Mouse (Mus musculus): ENCODE data around the gene Cct7. TPM values are rescaled to one million over a fixed set of nuclear protein-coding genes. Genes with fewer than 3 reads are reported as not detected.
"Not testable (repeated sequence)": the region's sequence is repeated elsewhere in the genome, so short reads cannot be mapped to it uniquely, and the experiment has no call there.

Gene Cct7
- polyA plus RNA-seq, 1 experiment from 2014 or later: 559 TPM

- Histone ChIP-seq H3K9me3 (replicated peaks) (no peaks in the 10 kb centered on the region), H3K27me3 (replicated peaks) (no peaks in the 10 kb centered on the region), H3K9ac (replicated peaks) (no peak overlapping the region), H3K36me3 (peaks cover 30% of the 10 kb centered on the region), H3K4me3 (replicated peaks) (no peak overlapping the region), H3K27ac (replicated peaks) (no peak overlapping the region), H3K4me1 (peaks cover 18% of the 10 kb centered on the region), H3K4me2 (no peak overlapping the region)
- 90% methylated on average over 1 of the region's 1 CpGs for WGBS
- no peak for ATAC-seq (ENCODE audit: low FRiP score)
Measured at GRCm38 (mm10) chr6:85436204-85436603, 15.1 kb upstream of the Cct7 start.

DNA sequence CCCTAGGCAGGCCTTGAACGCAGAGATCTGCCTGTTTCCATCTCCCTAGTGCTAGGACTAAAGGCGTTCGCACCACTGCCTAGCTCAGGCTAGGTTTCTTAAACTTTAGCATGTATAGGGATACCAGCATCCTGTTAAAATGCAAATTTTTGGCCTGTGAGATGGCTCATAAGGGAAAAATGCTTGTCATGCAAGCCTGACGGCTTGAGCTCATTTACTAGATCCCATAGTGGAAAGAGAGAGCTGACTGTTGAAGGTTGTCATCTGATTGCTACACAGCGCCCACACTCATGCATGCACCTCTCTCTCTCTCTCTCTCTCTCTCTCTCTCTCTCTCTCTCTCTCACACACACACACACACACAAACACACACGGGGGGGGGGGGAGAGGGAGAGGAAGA is 14.7 kb upstream of the Cct7 start:
- peaks cover 14% of the 10 kb centered on the region for H3K4me1 ChIP-seq
- H3K9ac ChIP-seq (replicated peaks): no peak overlapping the region
- no peak for ATAC-seq (ENCODE audit: low FRiP score)
- H3K27me3 ChIP-seq (replicated peaks): no peaks in the 10 kb centered on the region
- H3K4me3 ChIP-seq (replicated peaks): no peak overlapping the region
- peaks cover 33% of the 10 kb centered on the region for H3K36me3 ChIP-seq
- no peak overlapping the region for H3K27ac ChIP-seq (replicated peaks)
- 83% methylated on average over 5 of the region's 6 CpGs for WGBS
- no peak overlapping the region for H3K4me2 ChIP-seq
- no peaks in the 10 kb centered on the region for H3K9me3 ChIP-seq (replicated peaks)

GRCm38 (mm10) chr6:85441142-85441541 is 10.2 kb upstream of the Cct7 start:
- H3K4me2 ChIP-seq: no peak overlapping the region
- H3K27ac ChIP-seq (replicated peaks): no peak overlapping the region
- no peaks in the 10 kb centered on the region for H3K9me3 ChIP-seq (replicated peaks)
- H3K36me3 ChIP-seq: peaks cover 57% of the 10 kb centered on the region
- no peak overlapping the region for H3K4me3 ChIP-seq (replicated peaks)
- no peaks in the 10 kb centered on the region for H3K4me1 ChIP-seq
- H3K9ac ChIP-seq (replicated peaks): no peak overlapping the region
- ATAC-seq (ENCODE audit: low FRiP score): no peak
- H3K27me3 ChIP-seq (replicated peaks): no peaks in the 10 kb centered on the region
- 94% methylated on average over 4 of the region's 4 CpGs for WGBS

GRCm38 (mm10) chr6:85443488-85444233 is 7.7 kb upstream of the Cct7 start:
- Histone ChIP-seq H3K27me3 (replicated peaks) (no peaks in the 10 kb centered on the region), H3K4me1 (no peaks in the 10 kb centered on the region), H3K4me2 (no peak overlapping the region), H3K9me3 (replicated peaks) (no peaks in the 10 kb centered on the region), H3K27ac (replicated peaks) (no peak overlapping the region), H3K36me3 (peaks cover 61% of the 10 kb centered on the region), H3K9ac (replicated peaks) (no peak overlapping the region), H3K4me3 (replicated peaks) (no peak overlapping the region)
- ATAC-seq (ENCODE audit: low FRiP score): no peak
- 82% methylated on average over 3 of the region's 3 CpGs for WGBS

DNA sequence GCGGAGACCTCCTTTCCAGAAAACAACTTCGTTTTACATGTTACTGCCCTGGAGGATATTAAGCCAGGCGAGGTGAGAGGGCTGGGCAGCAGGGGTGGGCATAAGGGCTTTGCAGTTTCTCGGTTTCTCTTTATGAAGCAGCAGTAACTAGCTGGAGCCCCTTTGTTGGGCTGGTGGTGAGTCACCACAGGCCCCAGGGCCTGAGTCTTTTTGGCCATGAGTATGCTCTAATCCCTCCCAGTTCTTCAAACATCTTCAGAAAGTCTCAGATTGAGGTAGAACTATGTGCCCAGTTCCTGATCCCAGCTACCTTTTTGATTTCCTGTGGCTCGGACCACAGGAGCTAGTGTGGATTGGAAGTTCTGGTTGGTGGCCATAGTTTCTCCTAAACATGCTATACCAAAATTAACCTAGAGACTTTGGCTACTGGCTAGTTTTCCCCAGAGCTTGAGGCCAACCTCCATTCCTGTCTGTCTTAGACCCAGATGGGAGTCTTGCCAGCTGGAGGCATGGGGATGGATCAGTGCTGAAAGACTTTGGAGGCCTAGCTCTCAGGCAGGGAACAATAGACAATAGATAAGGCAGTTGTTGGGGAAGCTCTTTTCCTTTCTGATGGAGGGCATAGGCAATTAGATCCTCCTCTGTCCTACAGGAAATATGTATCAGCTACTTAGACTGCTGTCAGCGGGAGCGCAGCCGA is 6.9 kb upstream of the Cct7 start:
- Histone ChIP-seq H3K27me3 (replicated peaks) (no peaks in the 10 kb centered on the region), H3K4me3 (replicated peaks) (no peak overlapping the region), H3K36me3 (peaks cover 54% of the 10 kb centered on the region), H3K4me2 (no peak overlapping the region), H3K9ac (replicated peaks) (no peak overlapping the region), H3K27ac (replicated peaks) (no peak overlapping the region), H3K4me1 (no peaks in the 10 kb centered on the region), H3K9me3 (replicated peaks) (no peaks in the 10 kb centered on the region)
- no peak for ATAC-seq (ENCODE audit: low FRiP score)
- 93% methylated on average over 8 of the region's 8 CpGs for WGBS

GRCm38 (mm10) chr6:85445286-85445685 is 6.0 kb upstream of the Cct7 start:
- peaks cover 46% of the 10 kb centered on the region for H3K36me3 ChIP-seq
- 86% methylated on average over 5 of the region's 5 CpGs for WGBS

GRCm38 (mm10) chr6:85447351-85447750 is 4.0 kb upstream of the Cct7 start:
- Histone ChIP-seq H3K36me3 (peaks cover 28% of the 10 kb centered on the region), H3K9me3 (replicated peaks) (no peaks in the 10 kb centered on the region), H3K4me1 (peaks cover 9% of the 10 kb centered on the region), H3K27me3 (replicated peaks) (no peaks in the 10 kb centered on the region), H3K27ac (replicated peaks) (no peak overlapping the region), H3K4me2 (no peak overlapping the region), H3K9ac (replicated peaks) (no peak overlapping the region), H3K4me3 (replicated peaks) (no peak overlapping the region)
- 84% methylated on average over 6 of the region's 6 CpGs for WGBS
- ATAC-seq (ENCODE audit: low FRiP score): no peak

More at GRCm38 (mm10) chr6:85445286-85445685, 6.0 kb upstream of the Cct7 start:
- Histone ChIP-seq H3K4me1 (peaks cover 2% of the 10 kb centered on the region; the same call in 1 of the 2 replicates), H3K27me3 (replicated peaks) (no peaks in the 10 kb centered on the region), H3K9me3 (replicated peaks) (no peaks in the 10 kb centered on the region), H3K27ac (replicated peaks) (no peak overlapping the region), H3K9ac (replicated peaks) (no peak overlapping the region), H3K4me3 (replicated peaks) (no peak overlapping the region), H3K4me2 (no peak overlapping the region)
- ATAC-seq (ENCODE audit: low FRiP score): no peak

DNA sequence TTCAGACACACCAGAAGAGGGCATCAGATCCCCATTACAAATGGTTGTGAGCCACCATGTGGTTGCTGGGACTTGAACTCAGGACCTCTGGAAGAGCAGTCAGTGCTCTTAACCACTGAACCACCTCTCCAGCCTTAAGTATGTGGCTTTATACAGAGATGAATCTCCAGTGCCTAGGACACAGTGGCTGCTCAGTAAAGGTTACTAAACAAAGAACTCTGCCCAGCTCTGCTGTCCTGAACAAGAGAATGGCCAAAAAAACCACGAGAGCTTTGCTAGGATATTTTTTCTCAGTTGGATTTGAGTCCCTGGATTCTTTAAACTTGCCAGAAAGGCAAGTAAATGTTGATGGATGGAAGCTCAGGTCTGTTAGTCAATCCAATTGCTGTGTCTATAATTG is 1.2 kb upstream of the Cct7 start:
- H3K27me3 ChIP-seq (replicated peaks); ATAC-seq (ENCODE audit: low FRiP score); H3K27ac ChIP-seq (replicated peaks); H3K9me3 ChIP-seq (replicated peaks): not testable (repeated sequence)
- 70% methylated on average over 1 of the region's 1 CpGs for WGBS
- H3K9ac ChIP-seq (replicated peaks): peak overlapping the region; percentile 67; the same call in 1 of the 2 replicates
- peaks cover 34% of the 10 kb centered on the region for H3K4me1 ChIP-seq
- H3K4me2 ChIP-seq: peak overlapping the region; percentile 96
- H3K4me3 ChIP-seq (replicated peaks): peak overlapping the region; percentile 78; the same call in 1 of the 2 replicates
- H3K36me3 ChIP-seq: peaks cover 18% of the 10 kb centered on the region

DNA sequence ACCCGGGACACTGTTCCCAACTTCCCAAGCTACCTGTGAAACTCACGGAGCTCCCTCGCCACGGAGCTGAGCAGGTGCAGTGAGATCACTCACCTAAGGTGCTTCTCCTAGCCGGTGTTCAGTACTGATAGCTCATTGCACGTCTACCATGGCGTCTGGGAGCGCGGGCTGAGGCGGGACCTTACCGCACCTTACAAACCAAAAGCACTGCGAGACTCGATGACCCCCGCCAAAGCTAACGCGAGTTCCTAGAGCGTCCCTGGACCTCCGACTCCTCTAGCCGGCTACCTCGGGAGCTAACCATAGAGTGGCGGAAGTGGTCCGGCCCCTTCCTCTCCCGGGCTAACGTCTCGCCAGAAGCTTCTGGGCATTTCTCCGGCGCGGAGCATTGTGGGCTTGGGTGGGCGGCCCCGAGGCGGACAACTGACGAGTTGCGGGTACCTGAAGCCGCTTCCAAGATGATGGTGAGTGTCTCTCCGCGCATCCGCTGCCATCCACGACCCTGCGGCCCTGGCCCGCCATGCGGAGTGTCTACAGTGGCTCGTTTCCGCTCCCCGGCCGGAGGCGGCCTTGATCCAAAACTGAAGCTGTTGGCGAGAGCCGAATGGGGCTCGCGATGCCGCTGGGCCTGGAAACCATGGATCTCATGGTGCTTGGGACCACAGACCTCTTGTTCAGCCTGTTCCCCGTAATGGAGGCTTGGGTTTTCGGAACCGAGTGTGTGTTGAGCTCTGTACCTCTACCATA is 523 bp downstream of the Cct7 start, which contains the start of gene Pradc1:
TSS of gene Pradc1 (minus strand) at position 307 of the 747 bp plus-strand sequence.
- peak within 1 kb of the TSS; percentile 67 for H3K9ac ChIP-seq (replicated peaks)
- no peaks in the 10 kb centered on the region for H3K9me3 ChIP-seq (replicated peaks)
- peak within 1 kb of the TSS; percentile 87 for H3K27ac ChIP-seq (replicated peaks)
- peak within 1 kb of the TSS; percentile 96 for H3K4me2 ChIP-seq
- H3K4me3 ChIP-seq (replicated peaks): peak within 1 kb of the TSS; percentile 78
- peaks cover 4% of the 10 kb centered on the region; the same call in 1 of the 2 replicates for H3K36me3 ChIP-seq
- peaks cover 49% of the 10 kb centered on the region for H3K4me1 ChIP-seq
- peak; percentile 95 for ATAC-seq (ENCODE audit: low FRiP score)
- under 1% methylated on average over 54 of the region's 54 CpGs for WGBS
- H3K27me3 ChIP-seq (replicated peaks): no peaks in the 10 kb centered on the region

DNA sequence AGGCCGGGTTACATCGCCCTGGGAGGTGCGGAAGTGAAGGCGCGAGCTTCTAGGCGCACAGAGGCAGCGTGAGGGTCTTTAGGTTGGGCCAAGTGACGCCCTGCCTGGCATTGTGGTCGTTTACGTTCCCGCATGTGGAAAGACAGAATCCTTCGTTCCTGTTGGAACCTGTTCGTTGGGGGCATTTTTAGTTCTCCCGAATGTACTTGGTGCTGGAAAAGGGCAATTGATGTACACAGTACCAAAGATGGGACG is 1.0 kb downstream of the Cct7 start:
- H3K27ac ChIP-seq (replicated peaks): peak overlapping the region; percentile 87
- H3K4me1 ChIP-seq: peaks cover 54% of the 10 kb centered on the region
- H3K9ac ChIP-seq (replicated peaks): peak overlapping the region; percentile 67
- H3K36me3 ChIP-seq: no peaks in the 10 kb centered on the region
- no peaks in the 10 kb centered on the region for H3K9me3 ChIP-seq (replicated peaks)
- peak overlapping the region; percentile 96 for H3K4me2 ChIP-seq
- under 1% methylated on average over 15 of the region's 15 CpGs for WGBS
- H3K4me3 ChIP-seq (replicated peaks): peak overlapping the region; percentile 78
- H3K27me3 ChIP-seq (replicated peaks): no peaks in the 10 kb centered on the region
- no peak for ATAC-seq (ENCODE audit: low FRiP score)

DNA sequence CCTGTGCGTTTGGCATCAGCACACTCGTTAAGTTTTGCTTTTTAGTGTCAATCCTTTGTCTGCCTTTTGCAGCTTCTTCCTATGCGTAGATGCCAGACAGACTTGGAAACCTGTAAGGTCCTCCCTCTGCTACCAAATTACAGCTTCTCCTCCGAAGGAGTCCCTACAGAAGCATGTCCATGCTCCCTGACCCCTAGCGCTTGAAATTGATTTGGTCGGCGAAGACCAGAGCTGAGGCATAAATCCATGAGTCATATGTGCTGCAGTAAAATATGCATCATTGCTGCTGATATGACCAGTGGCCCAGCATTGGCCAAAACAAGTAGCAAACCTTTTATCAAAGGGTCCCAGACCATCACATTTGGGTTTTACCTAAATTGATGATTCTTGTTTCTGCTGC is 1.5 kb downstream of the Cct7 start:
- Histone ChIP-seq H3K27ac (replicated peaks) (peak overlapping the region; percentile 87), H3K27me3 (replicated peaks) (no peaks in the 10 kb centered on the region), H3K9ac (replicated peaks) (peak overlapping the region; percentile 67), H3K4me2 (peak overlapping the region; percentile 96), H3K4me1 (peaks cover 59% of the 10 kb centered on the region), H3K36me3 (no peaks in the 10 kb centered on the region), H3K9me3 (replicated peaks) (no peaks in the 10 kb centered on the region), H3K4me3 (replicated peaks) (peak overlapping the region; percentile 78)
- WGBS: 13% methylated on average over 7 of the region's 7 CpGs
- ATAC-seq (ENCODE audit: low FRiP score): no peak

All from neural tube, embryonic 15.5 days (tissue).